Mouse (Mus musculus) kidney, adult 9 months (tissue): ENCODE measurements around the gene Scnn1a.

Source experiments
- DNase-seq: peaks from one replicate; pipeline ENCODE4 v3.0.0; 2022

Scnn1a gene

GRCm38 (mm10) chr6:125309406-125309805, 11.1 kb upstream of the Scnn1a start:
- peak; percentile 42 for DNase-seq

GRCm38 (mm10) chr6:125312171-125312570, 8.3 kb upstream of the Scnn1a start:
- DNase-seq = no peak

GRCm38 (mm10) chr6:125312581-125313355, 7.7 kb upstream of the Scnn1a start:
- DNase-seq = peak; percentile 57

GRCm38 (mm10) chr6:125313546-125314230, 6.8 kb upstream of the Scnn1a start, which contains the start of gene Ltbr:
TSS of gene Ltbr (minus strand) at chr6:125313885.
- peak; percentile 89 for DNase-seq

GRCm38 (mm10) chr6:125314231-125314563, 6.3 kb upstream of the Scnn1a start:
- no peak for DNase-seq

- peak; percentile 64 for DNase-seq
These were observed 5.7 kb upstream of the Scnn1a start for GRCm38 (mm10) chr6:125314746-125315145.

- no peak for DNase-seq
These were observed 3.4 kb upstream of the Scnn1a start for GRCm38 (mm10) chr6:125317077-125317476.

GRCm38 (mm10) chr6:125318981-125319918, 1.2 kb upstream of the Scnn1a start:
- DNase-seq = peak; percentile 39

GRCm38 (mm10) chr6:125319919-125320296, 551 bp upstream of the Scnn1a start:
- DNase-seq = no peak

GRCm38 (mm10) chr6:125321114-125321855, 826 bp downstream of the Scnn1a start:
- DNase-seq = peak; percentile 75

GRCm38 (mm10) chr6:125322794-125323193, 2.3 kb downstream of the Scnn1a start:
- no peak for DNase-seq

- no peak for DNase-seq
These were observed 3.1 kb downstream of the Scnn1a start for GRCm38 (mm10) chr6:125323547-125323946.

GRCm38 (mm10) chr6:125325337-125325736, 4.9 kb downstream of the Scnn1a start:
- DNase-seq = no peak

- DNase-seq = peak; percentile 66
These were observed 7.8 kb downstream of the Scnn1a start for GRCm38 (mm10) chr6:125328243-125328642.

- DNase-seq = peak; percentile 96
These were observed 10.3 kb downstream of the Scnn1a start for GRCm38 (mm10) chr6:125330626-125331326.

GRCm38 (mm10) chr6:125333112-125333899, 12.8 kb downstream of the Scnn1a start:
- DNase-seq = no peak

GRCm38 (mm10) chr6:125334356-125334755, 13.9 kb downstream of the Scnn1a start:
- DNase-seq = no peak

GRCm38 (mm10) chr6:125338791-125339660, 18.6 kb downstream of the Scnn1a start:
- no peak for DNase-seq

- DNase-seq = no peak
These were observed 19.8 kb downstream of the Scnn1a start for GRCm38 (mm10) chr6:125340244-125340643.

GRCm38 (mm10) chr6:125342198-125342597, 21.7 kb downstream of the Scnn1a start:
- no peak for DNase-seq
